Mouse (Mus musculus) mouse embryonic stem cell (cell line): ENCODE results near the gene Zdhhc18.

Source experiments
- in situ Hi-C, 2 experiments: fragments of 300-500 bp; cut with MboI; formaldehyde crosslinking; loops; 1 replicate in 1 of 2; 3 replicates in 1 of 2; pipeline ENCODE4 v1.14.3; 2019 to 2020; ENCODE audit warnings: low sequenced_read_pairs in 2 of 2, low pct_unique_long_range_greater_than_20kb in 1 of 2, mixed read lengths in 1 of 2; ENCODE audit not compliant: unreplicated experiment in 1 of 2

The Zdhhc18 gene

DNA sequence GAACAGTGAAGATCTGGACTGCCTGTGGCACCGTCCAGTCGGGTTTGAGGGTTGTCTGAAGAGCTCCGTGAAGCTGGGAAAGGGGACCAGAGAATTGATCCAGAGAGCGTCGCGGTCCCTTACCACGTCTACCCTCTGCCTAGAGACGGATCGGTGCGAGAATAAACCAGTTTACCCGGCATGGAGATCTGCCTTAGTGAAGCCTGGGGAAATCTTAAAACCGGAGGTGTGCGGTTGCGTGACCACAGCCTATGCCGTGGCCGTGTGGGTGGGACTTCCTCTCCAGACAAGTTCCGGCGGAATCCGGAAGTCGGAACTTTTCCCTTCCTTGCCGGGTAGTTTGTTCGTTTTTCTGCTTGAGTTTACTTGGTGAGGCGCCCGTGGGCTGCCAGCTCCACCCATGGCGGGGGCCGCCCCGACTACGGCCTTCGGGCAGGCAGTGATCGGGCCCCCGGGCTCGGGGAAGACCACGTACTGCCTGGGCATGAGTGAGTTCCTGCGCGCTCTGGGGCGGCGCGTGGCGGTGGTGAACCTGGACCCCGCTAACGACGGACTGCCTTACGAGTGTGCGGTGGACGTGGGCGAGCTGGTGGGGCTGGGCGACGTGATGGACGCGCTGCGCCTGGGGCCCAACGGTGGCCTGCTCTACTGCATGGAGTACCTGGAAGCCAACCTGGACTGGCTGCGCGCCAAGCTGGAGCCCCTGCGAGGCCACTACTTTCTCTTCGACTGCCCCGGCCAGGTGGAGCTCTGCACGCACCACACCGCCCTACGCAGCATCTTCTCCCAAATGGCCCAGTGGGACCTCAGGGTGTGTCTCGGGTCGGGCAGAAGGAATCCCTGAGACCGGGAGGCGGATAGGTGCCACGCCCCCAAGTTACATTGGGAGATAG, 65.6 kb downstream of the Zdhhc18 start, which contains the start of gene Gpn2:
Gpn2 (plus strand) TSS at position 304 of the 893 bp plus-strand sequence.
- in situ Hi-C loops, result no loop called here

DNA sequence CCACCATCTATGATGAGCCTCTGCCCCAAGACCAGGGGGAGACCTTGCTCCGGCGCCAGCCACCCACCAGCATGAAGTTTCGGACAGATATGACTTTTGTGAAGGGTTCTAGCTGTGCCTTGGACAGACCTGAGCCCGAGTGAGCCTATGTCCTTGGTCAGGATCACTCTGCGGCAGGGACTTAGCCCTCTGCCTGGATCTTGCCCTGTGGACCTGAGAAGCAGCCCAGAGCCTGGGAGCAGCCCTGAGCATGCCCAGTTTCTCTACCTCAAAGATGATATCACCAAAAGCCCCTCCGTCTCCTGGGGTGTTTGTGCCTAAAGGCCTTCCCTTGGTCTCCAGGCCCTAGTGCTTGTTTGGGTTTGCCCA, 66.3 kb downstream of the Zdhhc18 start:
- in situ Hi-C loops, result no loop called here

GRCm38 (mm10) chr4:133577983-133578382, 72.0 kb downstream of the Zdhhc18 start:
- in situ Hi-C loops, result no loop called here

- in situ Hi-C loops, result no loop called here
Measured at GRCm38 (mm10) chr4:133574843-133575202, 75.1 kb downstream of the Zdhhc18 start.

- in situ Hi-C loops, result no loop called here
Measured at GRCm38 (mm10) chr4:133574070-133574842, 75.7 kb downstream of the Zdhhc18 start, which contains the start of gene Gpatch3. Gene Gpatch3, plus strand, starts transcription at chr4:133574745.

- in situ Hi-C loops, result no loop called here
Measured at GRCm38 (mm10) chr4:133570066-133570466, 79.9 kb downstream of the Zdhhc18 start.

DNA sequence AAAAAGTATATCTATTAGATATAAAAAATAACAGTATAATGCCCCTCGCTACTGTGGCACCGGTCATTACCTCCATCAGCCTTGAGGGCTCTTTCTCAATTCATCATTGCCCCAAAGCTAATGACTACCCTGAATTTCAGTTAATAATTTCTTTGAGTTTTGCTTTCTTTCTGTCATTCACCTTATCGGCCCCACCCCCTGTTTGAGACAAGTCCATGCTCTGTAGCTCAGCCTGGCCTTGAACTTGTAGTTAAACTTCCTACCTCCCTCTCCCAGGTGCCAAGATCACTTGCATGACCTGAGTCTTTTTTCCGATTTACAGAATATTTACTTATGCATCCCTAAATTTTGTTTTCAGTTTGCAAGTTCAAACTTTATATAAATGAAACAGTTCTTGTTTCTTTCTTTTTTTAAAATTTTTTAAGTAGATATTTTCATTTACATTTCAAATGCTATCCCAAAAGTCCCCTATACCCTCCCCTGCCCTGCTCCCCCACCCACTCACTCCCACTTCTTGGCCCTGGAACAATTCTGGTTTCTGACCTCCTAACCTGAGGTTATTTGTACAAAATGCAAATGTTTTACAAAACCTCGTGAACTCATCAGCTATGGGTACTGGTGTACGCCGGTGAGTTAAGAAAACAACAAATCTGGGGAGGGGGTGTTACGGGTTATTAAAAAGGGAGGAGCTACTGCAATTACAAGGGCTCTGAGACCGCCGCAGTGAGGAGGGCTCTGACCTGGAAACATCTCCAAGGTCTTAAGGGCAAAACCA, 80.5 kb downstream of the Zdhhc18 start:
- in situ Hi-C loops, result no loop called here

DNA sequence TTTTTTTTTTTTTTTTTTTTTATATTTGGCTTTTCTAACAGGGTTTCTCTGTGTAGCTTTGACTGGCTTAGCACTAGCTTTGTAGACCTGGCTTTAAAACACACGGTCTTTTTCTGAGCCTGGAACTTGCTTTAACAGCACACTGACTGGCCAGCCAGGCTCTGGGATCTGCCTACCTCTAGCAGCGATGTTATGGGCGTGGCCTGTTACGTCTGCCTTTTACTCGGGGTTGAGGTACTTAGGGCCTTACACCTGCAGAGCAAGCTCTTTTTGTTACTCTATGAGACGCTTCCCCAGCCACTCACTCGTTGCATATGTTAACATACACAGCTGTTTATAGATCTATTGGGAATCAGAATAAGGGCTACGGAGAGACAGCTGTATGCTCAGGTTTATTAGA, 82.7 kb downstream of the Zdhhc18 start:
- in situ Hi-C loops, result no loop called here

GRCm38 (mm10) chr4:133563123-133563571, 86.8 kb downstream of the Zdhhc18 start:
- in situ Hi-C loops, result no loop called here

DNA sequence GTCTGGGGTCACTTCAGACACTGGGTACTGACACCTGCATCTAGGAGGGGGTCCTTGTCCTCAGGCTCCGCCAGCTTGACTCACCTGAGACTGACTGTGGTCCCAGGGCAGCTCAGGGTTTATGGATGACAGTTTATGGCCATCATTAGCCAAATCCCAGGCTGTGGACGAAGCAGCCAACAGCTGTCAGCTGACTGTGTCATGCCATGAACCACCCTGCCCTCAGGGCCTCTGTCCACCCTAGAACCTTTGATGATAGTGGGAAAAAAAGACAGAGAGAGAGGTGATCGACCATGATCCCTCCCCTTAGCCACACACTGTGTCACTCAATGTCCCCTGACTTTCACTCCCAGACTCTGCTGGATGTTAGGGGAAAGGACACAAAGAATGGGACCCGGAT, 88.3 kb downstream of the Zdhhc18 start:
- in situ Hi-C loops, result no loop called here

DNA sequence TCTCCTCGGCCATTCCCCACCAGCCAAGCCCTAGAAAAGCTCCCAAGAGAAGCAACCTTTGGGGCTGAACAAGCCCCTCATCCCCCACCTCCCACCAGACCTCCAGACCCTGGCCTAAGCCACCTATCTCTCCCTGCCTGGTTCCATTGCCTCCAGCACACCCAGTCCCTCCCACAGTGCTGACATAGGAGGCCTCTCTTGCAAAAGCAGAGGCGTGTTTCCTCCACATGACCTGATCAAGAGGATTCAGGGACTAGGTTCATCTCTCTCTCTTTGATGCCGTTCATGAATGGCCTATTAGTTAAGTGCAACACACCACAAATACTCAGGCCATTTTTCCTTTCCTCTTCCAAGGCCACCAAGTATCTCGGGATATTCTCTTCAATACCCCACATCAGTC, 90.1 kb downstream of the Zdhhc18 start:
- in situ Hi-C loops, result no loop called here

DNA sequence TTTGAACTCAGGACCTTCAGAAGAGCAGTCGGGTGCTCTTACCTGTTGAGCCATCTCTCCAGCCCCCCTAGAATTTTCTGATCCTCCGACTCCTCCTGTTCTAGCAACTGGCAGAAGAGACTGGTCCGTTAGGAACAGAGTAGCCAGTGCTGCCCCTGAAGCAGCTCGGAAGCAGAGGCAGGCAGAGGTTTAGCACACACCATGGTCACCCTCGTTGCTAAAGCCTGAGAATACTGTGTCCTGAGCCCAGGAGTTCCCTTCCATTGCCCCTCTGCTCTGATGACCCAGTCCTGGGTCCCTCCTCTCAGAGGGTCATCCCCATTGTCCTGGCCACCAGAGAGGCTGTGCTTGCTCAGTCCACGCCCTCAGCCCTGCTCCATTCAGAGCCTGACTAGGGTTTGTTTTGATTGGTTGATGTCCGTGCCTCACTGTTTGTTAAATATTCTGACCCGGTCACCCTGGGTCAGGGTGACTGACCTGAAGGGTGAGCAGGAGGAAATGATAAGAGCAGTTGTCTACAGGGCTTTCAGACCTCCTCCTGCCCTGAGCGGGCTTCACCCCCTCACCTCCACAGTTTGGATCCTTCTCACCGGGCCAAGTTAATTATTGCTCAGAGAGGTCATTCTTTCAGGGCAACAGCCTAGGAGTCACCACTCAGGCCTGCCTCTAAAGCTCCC, 92.8 kb downstream of the Zdhhc18 start:
- in situ Hi-C loops, result no loop called here
